Mouse (Mus musculus) G1E (cell line): ENCODE results near the gene B3gnt2. TPM values are rescaled to one million over a fixed set of nuclear protein-coding genes. Genes with fewer than 3 reads are reported as not detected.

Experiments
- ATAC-seq: 2 replicates; pipeline ENCODE4 v1.8.0; 2016; ENCODE audit warnings: mild to moderate bottlenecking; ENCODE audit not compliant: insufficient number of reproducible peaks, poor library complexity, low FRiP score, severe bottlenecking; ENCODE audit errors: extremely low read depth
- DNase-seq: peaks from one replicate; pipeline ENCODE4 v3.0.0; 2012; ENCODE audit warnings: low spot score
- H3K27me3 ChIP-seq: 2 replicates; pipeline ENCODE4 v1.6.1; 2012; ENCODE audit warnings: mild to moderate bottlenecking, low read length, inconsistent platforms; ENCODE audit not compliant: insufficient read depth
- H3K36me3 ChIP-seq: replicated peaks from 2 replicates; pipeline ENCODE3; 2012; ENCODE audit warnings: mild to moderate bottlenecking, inconsistent platforms
- H3K4me1 ChIP-seq: 2 replicates; pipeline ENCODE4 v1.6.1; 2012; ENCODE audit warnings: low read depth, low read length, inconsistent platforms, mixed read lengths; ENCODE audit not compliant: insufficient read depth
- H3K4me3 ChIP-seq: 2 replicates; pipeline ENCODE4 v1.5.1; 2012; ENCODE audit warnings: low read depth, mild to moderate bottlenecking, inconsistent platforms, low read length, moderate library complexity, mixed read lengths
- H3K9me3 ChIP-seq: replicated peaks from 2 replicates; pipeline ENCODE4 v1.6.1; 2012; ENCODE audit warnings: inconsistent platforms
- CTCF ChIP-seq: IDR thresholded peaks from 2 replicates; pipeline ENCODE4 v1.5.1; 2012; ENCODE audit warnings: low read depth, low read length, inconsistent platforms, mixed read lengths
- GATA1 ChIP-seq: IDR thresholded peaks from 2 replicates; pipeline ENCODE4 v1.6.1; 2012; ENCODE audit warnings: borderline replicate concordance, low read length, inconsistent platforms, mixed read lengths
- GATA2 ChIP-seq: IDR thresholded peaks from 2 replicates; pipeline ENCODE4 v1.6.1; 2012; ENCODE audit warnings: low read depth, low read length, inconsistent platforms, borderline replicate concordance
- POLR2AphosphoS5 ChIP-seq: IDR thresholded peaks from 2 replicates; pipeline ENCODE4 v1.6.1; 2012; ENCODE audit warnings: low read depth, low read length, inconsistent platforms; ENCODE audit not compliant: insufficient replicate concordance
- TAL1 ChIP-seq: conservative IDR thresholded peaks from 2 replicates; pipeline ENCODE4 v1.6.1; 2012; ENCODE audit warnings: low read depth, low read length, inconsistent platforms, mixed read lengths
- polyA plus RNA-seq: library from polyadenylated mRNA; stranded (reverse); fragments of >175 nt; gene quantifications from 2 replicates; pipeline ENCODE4 v1.2.3, GENCODE M21; 2012
- total RNA-seq, 2 experiments: library from RNA; stranded (forward) in 1 of 2; stranded (reverse) in 1 of 2; fragments of 200-1000 nt in 1 of 2; fragments of >200 nt in 1 of 2; fragmentation: Nextera tagmentation in 1 of 2; gene quantifications; 2 replicates each; pipeline ENCODE4 v1.2.3; 2014 to 2017

B3gnt2 gene
- total and polyA plus RNA-seq, 3 experiments, result 11.5 to 65.7 (median 26.3) TPM

DNA sequence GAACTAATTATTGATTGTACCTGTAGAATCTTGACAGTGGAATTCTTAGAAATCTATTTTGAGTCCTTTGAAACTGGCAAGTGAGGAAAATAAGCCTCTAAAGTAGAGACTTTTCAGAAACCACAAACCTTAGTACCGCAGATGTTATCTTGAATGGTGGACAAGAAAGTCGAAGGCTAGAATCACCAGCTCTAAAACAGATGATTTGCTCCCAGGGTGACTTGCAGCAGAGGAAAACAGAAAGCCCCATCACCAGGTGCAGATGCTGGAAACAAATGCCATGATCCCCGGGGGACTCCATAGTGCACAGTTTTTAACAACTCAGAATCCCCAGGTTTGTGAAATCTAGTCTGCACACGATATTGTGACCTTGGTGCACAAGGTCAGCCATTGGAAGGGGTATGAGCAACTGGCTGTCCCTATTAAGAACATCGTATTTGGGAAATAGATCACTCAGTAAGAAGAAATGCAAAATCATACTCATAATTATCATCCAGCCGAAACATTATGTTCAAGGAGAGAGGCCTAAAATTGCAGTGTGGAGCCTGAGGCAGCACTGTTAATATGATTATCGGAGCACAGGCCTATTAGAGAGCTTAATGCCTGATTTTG lies 5.0 kb upstream of the B3gnt2 start:
- no peak overlapping the region for H3K4me3 ChIP-seq
- no peaks in the 10 kb centered on the region for H3K9me3 ChIP-seq
- H3K4me1 ChIP-seq, result peaks cover 22% of the 10 kb centered on the region
- no peaks in the 10 kb centered on the region for H3K36me3 ChIP-seq
- ATAC-seq (peak; percentile 28; the same call in 1 of the 2 replicates), DNase-seq (no peak)
- peaks cover 19% of the 10 kb centered on the region for H3K27me3 ChIP-seq
- TF ChIP-seq GATA2 (no peak), CTCF (no peak), GATA1 (no peak), TAL1 (no peak), POLR2AphosphoS5 (no peak)

DNA sequence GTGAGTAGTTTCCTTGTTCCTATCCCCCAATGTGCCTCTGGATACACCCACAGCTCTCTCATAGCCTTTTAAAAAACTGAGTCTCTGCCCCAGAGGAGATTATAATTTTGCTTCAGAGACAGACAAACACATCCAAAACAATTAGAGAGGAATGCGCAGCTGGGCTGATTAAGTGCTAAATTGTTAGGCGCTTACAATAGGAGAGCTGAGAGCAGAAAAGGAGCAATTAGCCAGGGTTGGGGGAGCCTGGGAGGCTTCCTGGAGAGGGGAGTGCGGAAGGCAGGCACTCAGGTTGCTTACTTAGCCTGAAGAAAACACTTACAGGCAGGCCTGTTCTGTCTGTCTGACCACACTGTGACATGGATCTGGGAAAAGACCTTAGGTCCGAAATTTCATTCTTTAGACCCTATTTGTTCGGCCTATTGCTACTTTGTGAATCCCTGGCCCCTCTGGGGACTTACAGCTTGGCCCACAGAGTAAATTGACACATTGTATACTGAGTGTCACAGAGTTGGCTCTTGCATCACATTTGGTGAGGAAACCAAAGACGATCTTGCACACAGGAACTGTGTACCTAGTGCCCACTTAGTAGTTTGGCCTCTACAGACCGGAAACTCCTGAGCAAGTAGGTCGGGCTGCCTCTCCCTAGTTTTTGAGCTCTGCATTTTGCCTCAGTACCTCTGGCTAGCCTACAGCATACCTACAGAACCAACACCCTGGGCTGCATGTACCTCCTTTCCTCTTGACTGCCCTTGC lies 3.7 kb upstream of the B3gnt2 start:
- Histone ChIP-seq H3K4me1 (peaks cover 31% of the 10 kb centered on the region), H3K4me3 (no peak overlapping the region), H3K36me3 (no peaks in the 10 kb centered on the region), H3K9me3 (no peaks in the 10 kb centered on the region), H3K27me3 (peaks cover 19% of the 10 kb centered on the region)
- no peak for DNase-seq
- TF ChIP-seq TAL1 (no peak), GATA1 (no peak)
- ATAC-seq, result no peak

DNA sequence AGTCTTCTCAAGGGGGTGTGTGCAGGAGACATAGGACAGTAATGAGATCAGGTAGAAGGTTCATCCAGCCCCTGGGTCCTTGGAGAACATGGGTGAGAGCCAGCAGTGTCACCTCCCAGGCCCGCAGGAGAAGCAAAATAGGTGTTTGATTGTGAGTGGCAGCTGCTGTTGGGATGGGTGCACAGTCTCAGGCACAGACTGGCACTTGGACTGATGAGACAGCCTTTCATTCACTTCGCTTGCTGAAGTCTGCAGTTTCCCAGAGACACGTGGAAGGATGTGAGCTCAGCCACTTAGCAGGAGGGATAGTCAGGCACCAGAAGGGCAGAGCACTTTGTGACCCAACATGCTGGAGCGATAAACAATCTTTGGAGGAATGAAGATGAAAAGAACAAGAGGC lies 2.8 kb upstream of the B3gnt2 start:
- no peak for DNase-seq
- no peak for TF ChIP-seq TAL1
- TF ChIP-seq GATA2, result no peak
- TF ChIP-seq CTCF, result no peak
- TF ChIP-seq GATA1, result no peak
- TF ChIP-seq POLR2AphosphoS5, result no peak
- H3K9me3 ChIP-seq, result no peaks in the 10 kb centered on the region
- peaks cover 18% of the 10 kb centered on the region for H3K27me3 ChIP-seq
- ATAC-seq, result no peak
- H3K36me3 ChIP-seq, result no peaks in the 10 kb centered on the region
- no peak overlapping the region for H3K4me3 ChIP-seq
- H3K4me1 ChIP-seq, result peaks cover 32% of the 10 kb centered on the region

DNA sequence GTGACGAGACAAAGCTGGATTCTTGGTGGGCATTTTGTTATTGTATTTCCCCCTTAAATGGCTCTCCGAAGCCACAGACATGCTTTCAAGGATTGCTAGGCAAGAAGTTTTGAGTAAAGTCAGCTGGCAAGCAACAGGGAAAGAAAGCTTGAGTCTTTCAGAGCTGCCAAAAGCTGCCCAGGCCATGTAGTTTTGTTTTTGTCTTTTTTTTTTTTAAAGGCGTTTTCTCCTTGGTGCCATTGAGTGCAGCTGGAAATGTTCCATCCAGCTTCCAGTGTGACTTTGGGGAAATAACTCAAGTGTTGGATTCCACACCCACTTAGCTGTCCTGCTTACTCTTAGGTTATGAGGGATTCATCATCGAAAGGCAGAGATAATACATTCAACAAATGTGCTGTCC lies 554 bp upstream of the B3gnt2 start:
- Histone ChIP-seq H3K9me3 (no peaks in the 10 kb centered on the region), H3K4me3 (no peak overlapping the region), H3K27me3 (peaks cover 6% of the 10 kb centered on the region), H3K4me1 (peaks cover 48% of the 10 kb centered on the region), H3K36me3 (peaks cover 2% of the 10 kb centered on the region)
- DNase-seq, result no peak
- TF ChIP-seq CTCF (no peak), GATA2 (no peak), GATA1 (no peak), TAL1 (no peak), POLR2AphosphoS5 (no peak)
- ATAC-seq, result no peak

DNA sequence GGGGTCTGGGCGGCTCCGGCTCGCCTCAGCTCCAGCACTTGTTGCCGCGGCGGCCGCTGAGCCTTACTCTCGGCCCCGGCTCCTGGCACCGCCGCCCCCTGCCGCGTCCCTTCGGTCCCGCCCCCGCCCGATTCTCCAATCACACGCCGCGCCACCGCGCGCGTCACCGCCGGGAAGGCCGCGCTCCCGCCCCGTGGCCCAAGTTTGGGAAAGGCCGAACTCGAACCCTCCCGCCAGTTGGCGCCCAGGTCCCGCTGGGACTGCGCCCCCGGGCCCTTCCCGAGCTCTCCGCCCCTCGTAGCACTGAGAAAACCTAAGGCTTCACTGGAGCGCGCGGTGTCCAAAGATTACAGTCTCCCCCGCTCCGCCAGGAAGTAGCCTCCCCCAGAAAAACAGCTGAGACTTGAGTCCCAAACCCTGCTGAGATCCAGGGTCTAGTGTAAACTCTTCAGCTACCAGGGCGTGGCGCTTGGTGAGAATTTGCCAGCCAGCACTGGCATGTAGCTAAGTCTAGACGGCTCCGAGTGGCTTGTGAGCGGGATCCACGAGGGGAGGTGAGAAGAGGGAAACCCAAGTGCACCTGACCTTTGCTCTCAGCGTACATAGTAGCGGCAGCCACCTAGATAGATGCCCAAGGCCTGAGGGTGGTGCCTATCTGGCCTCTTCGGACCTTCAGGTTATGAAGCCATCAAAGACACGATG lies 977 bp downstream of the B3gnt2 start:
- peak overlapping the region; percentile 87 for H3K4me3 ChIP-seq
- TF ChIP-seq GATA1 (no peak), TAL1 (no peak), GATA2 (no peak), POLR2AphosphoS5 (no peak), CTCF (no peak)
- no peaks in the 10 kb centered on the region for H3K9me3 ChIP-seq
- H3K4me1 ChIP-seq, result peaks cover 49% of the 10 kb centered on the region
- peaks cover 6% of the 10 kb centered on the region for H3K27me3 ChIP-seq
- ATAC-seq (peak; percentile 52), DNase-seq (peak; percentile 91)
- peaks cover 8% of the 10 kb centered on the region for H3K36me3 ChIP-seq

DNA sequence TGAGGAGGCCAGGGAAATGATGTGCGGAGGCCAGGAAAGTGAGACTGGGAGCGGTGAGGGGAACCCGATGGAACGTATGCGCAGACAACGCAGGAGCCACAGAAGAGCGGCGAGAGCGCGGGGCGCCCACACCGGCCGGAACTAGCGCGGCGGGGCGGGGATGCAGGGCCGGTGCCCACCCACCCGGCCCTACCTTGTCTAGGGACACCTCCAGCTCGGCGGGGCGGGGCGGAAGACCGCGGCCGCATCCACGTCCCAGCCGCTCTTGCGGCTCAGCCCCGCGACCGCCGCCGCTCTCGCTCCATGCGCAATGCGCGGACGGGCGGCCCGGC lies 1.5 kb downstream of the B3gnt2 start:
- no peak for ATAC-seq
- peaks cover 6% of the 10 kb centered on the region for H3K27me3 ChIP-seq
- DNase-seq, result no peak
- peaks cover 52% of the 10 kb centered on the region for H3K4me1 ChIP-seq
- H3K36me3 ChIP-seq, result peaks cover 13% of the 10 kb centered on the region
- H3K9me3 ChIP-seq, result no peaks in the 10 kb centered on the region
- peak overlapping the region; percentile 87 for H3K4me3 ChIP-seq
- TF ChIP-seq GATA1 (no peak), TAL1 (no peak), CTCF (no peak), GATA2 (no peak), POLR2AphosphoS5 (no peak)
